Mouse (Mus musculus) MEL (cell line): ENCODE data around the gene Clec2e. TPM values are rescaled to one million over a fixed set of nuclear protein-coding genes. Genes with fewer than 3 reads are reported as not detected.

Experiments
- DNase-seq: peaks from one replicate; pipeline ENCODE4 v3.0.0; 2011; ENCODE audit warnings: low read depth, low spot score
- H3K27ac ChIP-seq: 2 replicates; pipeline ENCODE4 v1.5.1; 2012; ENCODE audit warnings: low read depth, mild to moderate bottlenecking, control low read depth, low read length, moderate library complexity; ENCODE audit not compliant: control insufficient read depth
- H3K27me3 ChIP-seq, 2 experiments: fragments of 150-350 bp in 1 of 2; sonication (generic) in 1 of 2; 2 replicates each; pipeline ENCODE4 v1.6.1; 2012; ENCODE audit warnings: low read length in 2 of 2, mild to moderate bottlenecking in 2 of 2, improper control_type of control experiment in 1 of 2, moderate library complexity in 1 of 2; ENCODE audit not compliant: insufficient read depth in 2 of 2, control insufficient read depth in 1 of 2
- H3K36me3 ChIP-seq, 2 experiments: 2 replicates each; pipeline ENCODE4 v1.6.1; 2012 to 2014; ENCODE audit warnings: low read length in 2 of 2, improper control_type of control experiment in 1 of 2, inconsistent platforms in 1 of 2, mild to moderate bottlenecking in 1 of 2; ENCODE audit not compliant: insufficient read depth in 2 of 2, control insufficient read depth in 1 of 2
- H3K4me1 ChIP-seq, 2 experiments: fragments of 150-350 bp in 1 of 2; sonication (generic) in 1 of 2; 2 replicates each; pipeline ENCODE4 v1.6.1; 2012; ENCODE audit warnings: low read length in 2 of 2, improper control_type of control experiment in 1 of 2, mild to moderate bottlenecking in 1 of 2; ENCODE audit not compliant: insufficient read depth in 2 of 2, control insufficient read depth in 1 of 2
- H3K4me3 ChIP-seq, 2 experiments: fragments of 150-350 bp in 1 of 2; sonication (generic) in 1 of 2; 2 replicates each; pipeline ENCODE4 v1.5.1; 2012; ENCODE audit warnings: low read depth in 2 of 2, low read length in 2 of 2, mild to moderate bottlenecking in 2 of 2, moderate library complexity in 2 of 2, control low read depth in 1 of 2, improper control_type of control experiment in 1 of 2; ENCODE audit not compliant: control insufficient read depth in 1 of 2, insufficient read depth in 1 of 2
- H3K79me2 ChIP-seq: 2 replicates; pipeline ENCODE4 v1.6.1; 2012; ENCODE audit warnings: mild to moderate bottlenecking, low read length, moderate library complexity; ENCODE audit not compliant: control insufficient read depth, poor library complexity, insufficient read depth
- H3K9ac ChIP-seq: 2 replicates; pipeline ENCODE4 v1.6.1; 2012; ENCODE audit warnings: low read depth, mild to moderate bottlenecking, control low read depth, low read length, moderate library complexity; ENCODE audit not compliant: control insufficient read depth, poor library complexity, severe bottlenecking
- H3K9me3 ChIP-seq: fragments of 150-350 bp; sonication (generic); replicated peaks from 2 replicates; pipeline ENCODE4 v1.6.1; 2012; ENCODE audit warnings: mild to moderate bottlenecking, low read length, improper control_type of control experiment, moderate library complexity; ENCODE audit not compliant: insufficient read depth
- BHLHE40 ChIP-seq: IDR thresholded peaks from 2 replicates; pipeline ENCODE4 v1.6.1; 2012; ENCODE audit warnings: low read depth, mild to moderate bottlenecking, inconsistent platforms, low read length, improper control_type of control experiment, borderline replicate concordance
- CHD1 ChIP-seq: IDR thresholded peaks from 2 replicates; pipeline ENCODE4 v1.6.1; 2012; ENCODE audit warnings: low read depth, mild to moderate bottlenecking, inconsistent platforms, low read length, improper control_type of control experiment
- CHD2 ChIP-seq: IDR thresholded peaks from 2 replicates; pipeline ENCODE4 v1.6.1; 2011; ENCODE audit warnings: low read length, improper control_type of control experiment
- CTCF ChIP-seq, 3 experiments: IDR thresholded peaks in 2 of 3; conservative IDR thresholded peaks in 1 of 3; 2 replicates each; pipeline ENCODE4 v1.5.1; 2011 to 2012; ENCODE audit warnings: low read length in 3 of 3, low read depth in 2 of 3, mild to moderate bottlenecking in 2 of 3, improper control_type of control experiment in 1 of 3, inconsistent platforms in 1 of 3, mixed read lengths in 1 of 3, moderate library complexity in 1 of 3; ENCODE audit not compliant: control insufficient read depth in 1 of 3, insufficient read depth in 1 of 3, poor library complexity in 1 of 3, severe bottlenecking in 1 of 3
- E2F4 ChIP-seq: IDR thresholded peaks from 2 replicates; pipeline ENCODE4 v1.6.1; 2011; ENCODE audit warnings: low read depth, low read length, improper control_type of control experiment, borderline replicate concordance
- ELF1 ChIP-seq: IDR thresholded peaks from 2 replicates; pipeline ENCODE4 v1.6.1; 2014; ENCODE audit warnings: low read depth, mild to moderate bottlenecking, inconsistent platforms, low read length, improper control_type of control experiment, moderate library complexity
- ETS1 ChIP-seq: IDR thresholded peaks from 2 replicates; pipeline ENCODE4 v1.6.1; 2012; ENCODE audit warnings: low read depth, mild to moderate bottlenecking, inconsistent platforms, low read length, improper control_type of control experiment, moderate library complexity
- GABPA ChIP-seq: IDR thresholded peaks from 2 replicates; pipeline ENCODE4 v1.6.1; 2012; ENCODE audit warnings: low read depth, mild to moderate bottlenecking, inconsistent platforms, low read length, improper control_type of control experiment, moderate library complexity
- GATA1 ChIP-seq: IDR thresholded peaks from 2 replicates; pipeline ENCODE4 v1.6.1; 2011; ENCODE audit warnings: low read depth, low read length, improper control_type of control experiment
- HCFC1 ChIP-seq: IDR thresholded peaks from 2 replicates; pipeline ENCODE4 v1.6.1; 2012; ENCODE audit warnings: low read depth, mild to moderate bottlenecking, inconsistent platforms, low read length, improper control_type of control experiment, moderate library complexity
- JUND ChIP-seq: IDR thresholded peaks from 2 replicates; pipeline ENCODE4 v1.6.1; 2011; ENCODE audit warnings: low read depth, mild to moderate bottlenecking, improper control_type of control experiment, low read length
- KAT2A ChIP-seq: conservative IDR thresholded peaks from 2 replicates; pipeline ENCODE4 v1.6.1; 2012; ENCODE audit warnings: low read depth, low read length, improper control_type of control experiment, inconsistent platforms
- MAFK ChIP-seq: IDR thresholded peaks from 2 replicates; pipeline ENCODE4 v1.6.1; 2011; ENCODE audit warnings: low read depth, mild to moderate bottlenecking, low read length, improper control_type of control experiment, borderline replicate concordance
- MAX ChIP-seq: IDR thresholded peaks from 2 replicates; pipeline ENCODE4 v1.6.1; 2011; ENCODE audit warnings: low read length, improper control_type of control experiment
- MAZ ChIP-seq: IDR thresholded peaks from 2 replicates; pipeline ENCODE4 v1.6.1; 2012; ENCODE audit warnings: low read depth, mild to moderate bottlenecking, inconsistent platforms, low read length, improper control_type of control experiment
- MEF2A ChIP-seq: IDR thresholded peaks from 2 replicates; pipeline ENCODE4 v1.6.1; 2014; ENCODE audit warnings: low read depth, mild to moderate bottlenecking, inconsistent platforms, low read length, improper control_type of control experiment; ENCODE audit not compliant: poor library complexity, insufficient replicate concordance, severe bottlenecking; ENCODE audit errors: extremely low read depth
- MXI1 ChIP-seq: IDR thresholded peaks from 2 replicates; pipeline ENCODE4 v1.6.1; 2011; ENCODE audit warnings: mild to moderate bottlenecking, low read depth, low read length, improper control_type of control experiment
- MYB ChIP-seq: IDR thresholded peaks from 2 replicates; pipeline ENCODE4 v1.6.1; 2011; ENCODE audit warnings: mild to moderate bottlenecking, low read depth, low read length, improper control_type of control experiment
- MYC ChIP-seq: IDR thresholded peaks from 2 replicates; pipeline ENCODE4 v1.6.1; 2011; ENCODE audit warnings: low read depth, mild to moderate bottlenecking, low read length, improper control_type of control experiment, moderate library complexity
- NELFE ChIP-seq: IDR thresholded peaks from 2 replicates; pipeline ENCODE4 v1.6.1; 2011; ENCODE audit warnings: low read depth, low read length, improper control_type of control experiment
- NRF1 ChIP-seq: IDR thresholded peaks from 2 replicates; pipeline ENCODE4 v1.6.1; 2014; ENCODE audit warnings: low read depth, mild to moderate bottlenecking, inconsistent platforms, low read length, improper control_type of control experiment, moderate library complexity; ENCODE audit not compliant: poor library complexity, insufficient read depth, severe bottlenecking
- POLR2A ChIP-seq, 2 experiments: IDR thresholded peaks; 2 replicates each; pipeline ENCODE4 v1.6.1; 2011 to 2012; ENCODE audit warnings: low read length in 2 of 2, mild to moderate bottlenecking in 2 of 2, control low read depth in 1 of 2, improper control_type of control experiment in 1 of 2, low read depth in 1 of 2, moderate library complexity in 1 of 2; ENCODE audit not compliant: control insufficient read depth in 1 of 2, insufficient read depth in 1 of 2, poor library complexity in 1 of 2
- POLR2AphosphoS2 ChIP-seq: IDR thresholded peaks from 2 replicates; pipeline ENCODE4 v1.6.1; 2011; ENCODE audit warnings: low read length, improper control_type of control experiment
- POLR2AphosphoS5 ChIP-seq: IDR thresholded peaks from 2 replicates; pipeline ENCODE4 v1.6.1; 2012; ENCODE audit warnings: low read depth, borderline replicate concordance, mild to moderate bottlenecking, inconsistent platforms, low read length, moderate library complexity, mixed read lengths
- RAD21 ChIP-seq: IDR thresholded peaks from 2 replicates; pipeline ENCODE4 v1.6.1; 2011; ENCODE audit warnings: mild to moderate bottlenecking, low read depth, low read length, improper control_type of control experiment
- RCOR1 ChIP-seq: IDR thresholded peaks from 2 replicates; pipeline ENCODE4 v1.6.1; 2012; ENCODE audit warnings: low read depth, mild to moderate bottlenecking, inconsistent platforms, low read length, improper control_type of control experiment
- SIN3A ChIP-seq: IDR thresholded peaks from 2 replicates; pipeline ENCODE4 v1.6.1; 2012; ENCODE audit warnings: low read length, improper control_type of control experiment, inconsistent platforms
- TAL1 ChIP-seq: IDR thresholded peaks from 2 replicates; pipeline ENCODE4 v1.6.1; 2012; ENCODE audit warnings: mild to moderate bottlenecking, inconsistent platforms, low read length, moderate library complexity, mixed read lengths
- TBP ChIP-seq: IDR thresholded peaks from 2 replicates; pipeline ENCODE4 v1.8.0; 2011; ENCODE audit warnings: low read depth, low read length, improper control_type of control experiment
- TCF12 ChIP-seq: IDR thresholded peaks from 2 replicates; pipeline ENCODE4 v1.6.1; 2014; ENCODE audit warnings: low read depth, mild to moderate bottlenecking, inconsistent platforms, low read length, improper control_type of control experiment, moderate library complexity
- UBTF ChIP-seq: IDR thresholded peaks from 2 replicates; pipeline ENCODE4 v1.6.1; 2012; ENCODE audit warnings: low read depth, mild to moderate bottlenecking, inconsistent platforms, low read length, improper control_type of control experiment, moderate library complexity, borderline replicate concordance; ENCODE audit not compliant: insufficient read depth
- USF1 ChIP-seq: IDR thresholded peaks from 2 replicates; pipeline ENCODE4 v1.6.1; 2014; ENCODE audit warnings: low read depth, mild to moderate bottlenecking, inconsistent platforms, low read length, improper control_type of control experiment, moderate library complexity
- USF2 ChIP-seq, 2 experiments: IDR thresholded peaks; 2 replicates each; pipeline ENCODE4 v1.6.1; 2011 to 2012; ENCODE audit warnings: improper control_type of control experiment in 2 of 2, low read length in 2 of 2, borderline replicate concordance in 1 of 2, inconsistent platforms in 1 of 2, low read depth in 1 of 2, mild to moderate bottlenecking in 1 of 2; ENCODE audit not compliant: insufficient read depth in 1 of 2
- ZC3H11A ChIP-seq: IDR thresholded peaks from 2 replicates; pipeline ENCODE4 v1.6.1; 2012; ENCODE audit warnings: low read depth, mild to moderate bottlenecking, inconsistent platforms, low read length, improper control_type of control experiment
- ZKSCAN1 ChIP-seq: IDR thresholded peaks from 2 replicates; pipeline ENCODE4 v1.6.1; 2012; ENCODE audit warnings: low read depth, mild to moderate bottlenecking, inconsistent platforms, low read length, improper control_type of control experiment, moderate library complexity
- ZMIZ1 ChIP-seq: IDR thresholded peaks from 2 replicates; pipeline ENCODE4 v1.6.1; 2012; ENCODE audit warnings: low read depth, mild to moderate bottlenecking, inconsistent platforms, low read length, improper control_type of control experiment, moderate library complexity
- polyA plus RNA-seq, 2 experiments: library from polyadenylated mRNA; stranded (reverse) in 1 of 2; unstranded in 1 of 2; fragments of >175 nt in 1 of 2; fragments of >200 nt in 1 of 2; gene quantifications; 2 replicates each; pipeline versions ENCODE4 v1.2.1 to v1.2.4; 2012; ENCODE audit warnings: low replicate concordance in 2 of 2, low read depth in 1 of 2; ENCODE audit not compliant: insufficient read length in 2 of 2, insufficient read depth in 1 of 2, missing spikeins in 1 of 2
- total RNA-seq: library from RNA; depleted of rRNA; stranded (reverse); fragments of 300-350 nt; gene quantifications from 2 replicates; pipeline ENCODE4 v1.2.3, GENCODE M21; 2012

Gene Clec2e
- total and polyA plus RNA-seq, 3 experiments, result not detected

GRCm38 (mm10) chr6:129049596-129050251 is 51.0 kb downstream of the Clec2e start:
- Histone ChIP-seq H3K9ac (peak overlapping the region; percentile 48), H3K79me2 (no peaks in the 10 kb centered on the region; the same call in 1 of the 2 replicates), H3K27me3 (no peaks in the 10 kb centered on the region), H3K36me3 (peaks cover 0 to 28% of the 10 kb centered on the region in 2 experiments; a peak in 2 of 4 replicates), H3K9me3 (no peaks in the 10 kb centered on the region), H3K4me1 (peaks cover 13 to 33% of the 10 kb centered on the region in 2 experiments), H3K4me3 (peak overlapping the region; percentile 52), H3K27ac (peak overlapping the region; percentile 86)
- peak; percentile 82 for DNase-seq
- peak; percentile 93 for TF ChIP-seq GATA1
- no peak for TF ChIP-seq HCFC1
- peak; percentile 76 for TF ChIP-seq TAL1
- TF ChIP-seq MYC, result peak; percentile 73; the same call in 1 of the 2 replicates
- TF ChIP-seq KAT2A, result no peak
- TF ChIP-seq MXI1, result peak; percentile 55
- TF ChIP-seq TCF12, result peak; percentile 90
- TF ChIP-seq TBP, result 0 out of 2 replicates have a peak, but pooled peaks have one; percentile 26
- no peak for TF ChIP-seq CHD2
- no peak for TF ChIP-seq POLR2A (IDR thresholded peaks at IDR 0.05; ENCODE audit: control insufficient read depth in 1 of 2, insufficient read depth in 1 of 2, low read depth in 1 of 2, low read length in 2 of 2, poor library complexity in 1 of 2)
- 0 out of 2 replicates have a peak, but pooled peaks have one; percentile 23 for TF ChIP-seq MEF2A
- TF ChIP-seq GABPA, result no peak
- TF ChIP-seq POLR2AphosphoS2, result no peak
- no peak for TF ChIP-seq ELF1
- TF ChIP-seq RAD21, result no peak
- no peak for TF ChIP-seq USF1
- no peak for TF ChIP-seq POLR2AphosphoS5
- 0 out of 2 replicates have a peak, but pooled peaks have one; percentile 29 for TF ChIP-seq NELFE
- TF ChIP-seq ZC3H11A, result no peak
- TF ChIP-seq JUND, result 0 out of 2 replicates have a peak, but pooled peaks have one; percentile 44
- TF ChIP-seq NRF1, result no peak
- TF ChIP-seq ZKSCAN1, result no peak
- TF ChIP-seq SIN3A, result peak; percentile 81
- TF ChIP-seq MAX, result no peak
- no peak for TF ChIP-seq E2F4
- peak; percentile 93 for TF ChIP-seq BHLHE40
- TF ChIP-seq ZMIZ1, result 0 out of 2 replicates have a peak, but pooled peaks have one; percentile 23
- TF ChIP-seq UBTF, result no peak
- no peak; the same call in 1 of the 2 replicates for TF ChIP-seq MYB
- 0 out of 2 replicates have a peak, but pooled peaks have one; percentile 17 for TF ChIP-seq CHD1
- no peak for TF ChIP-seq CTCF (IDR thresholded peaks at IDR 0.05 in 2 of 3, conservative IDR thresholded peaks at IDR 0.05 in 1 of 3; ENCODE audit: control insufficient read depth in 1 of 3, insufficient read depth in 1 of 3, low read depth in 2 of 3, low read length in 3 of 3, poor library complexity in 1 of 3, severe bottlenecking in 1 of 3)
- peak; percentile 95 for TF ChIP-seq RCOR1
- no peak for TF ChIP-seq USF2 (IDR thresholded peaks at IDR 0.05; ENCODE audit: borderline replicate concordance in 1 of 2, insufficient read depth in 1 of 2, low read depth in 1 of 2, low read length in 2 of 2)
- TF ChIP-seq MAFK, result peak; percentile 84
- TF ChIP-seq MAZ, result no peak; the same call in 1 of the 2 replicates
- TF ChIP-seq ETS1, result peak; percentile 92
